Mouse (Mus musculus): ENCODE results near the gene Parp8.

Gene Parp8

DNA sequence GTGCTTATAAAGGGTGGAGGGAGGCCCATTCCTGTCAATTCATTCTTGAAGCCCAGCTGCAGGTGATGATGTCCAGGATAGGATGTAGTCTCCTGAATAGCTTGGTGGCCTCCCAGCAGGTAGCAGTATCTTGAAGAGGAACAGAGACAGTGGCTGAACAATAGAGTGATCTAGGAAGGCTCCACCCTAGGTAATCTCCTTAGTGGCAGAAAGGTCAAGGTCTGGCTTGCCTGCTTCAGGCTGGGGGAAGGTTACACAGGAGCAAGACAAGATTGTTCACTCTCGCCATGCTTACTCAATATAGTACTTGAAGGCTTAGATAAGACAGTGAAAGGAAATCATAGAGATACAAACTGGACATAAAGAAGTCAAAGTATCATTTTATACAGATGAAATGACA is 213.9 kb downstream of the Parp8 start:
- no peak for DNase-seq
